ENCODE assay signal across 11 mouse cellular contexts in the genomic region with DNA sequence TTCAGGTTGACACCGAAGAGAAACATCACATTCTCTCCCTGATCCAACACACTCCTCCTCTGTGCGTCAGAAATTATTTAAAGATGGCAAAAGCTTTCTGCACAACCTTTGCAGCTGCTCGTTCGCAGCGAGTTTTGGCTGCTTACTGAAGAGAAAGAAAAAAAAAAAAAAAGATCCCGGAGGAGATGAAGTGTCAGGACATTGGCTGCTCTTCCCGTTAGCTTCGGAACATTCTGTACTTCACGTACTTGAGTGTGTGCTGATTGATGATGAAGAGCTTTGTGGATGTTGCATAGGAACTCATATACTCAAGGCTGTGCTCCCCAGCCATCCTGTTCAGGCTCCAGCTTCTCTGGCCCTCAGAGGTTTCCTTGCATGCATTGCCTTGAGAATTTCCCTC.
DNase-seq lines count a peak whose midpoint lies in the region.
"Had no signal": no experiment of that assay in that cellular context is flagged by ENCODE, and none has a peak within 500 bp of the region (broad histone marks: within the 10 kb centered on the region; RNA-seq: fewer than 3 reads in every experiment).

No protein-coding gene starts in this region.

- peak; percentile 27 to 73 for DNase-seq in heart, adult 18-20 months
- no peak for DNase-seq in heart, postnatal 4 days
- peak; percentile 13 for DNase-seq in urinary bladder, postnatal 14 days (ENCODE audit: low spot score)
- no peak for DNase-seq in urinary bladder, adult 2 months (ENCODE audit: low spot score)
- peak; percentile 41 for DNase-seq in lung, postnatal 14 days
- DNase-seq in Muller cell, postnatal 12 days (ENCODE audit: inconsistent ontology term): no peak
- no peak for DNase-seq in left cerebral cortex, adult 18-20 months (ENCODE audit: low spot score in 2 of 2)
- DNase-seq: cerebellum, postnatal 10 days; kidney, adult 8-10 months; right cerebral cortex, postnatal 4 days; thymus, adult 18-20 months had no signal

Comparison
In these comparisons a context has a peak if more than half of its experiments do, and no peak if none do; other contexts are left out.
1. DNase-seq: peak in heart, adult 18-20 months (2 of 2), urinary bladder, postnatal 14 days (single experiment) and lung, postnatal 14 days (single experiment); none in heart, postnatal 4 days (single experiment), urinary bladder, adult 2 months (single experiment), Muller cell, postnatal 12 days (single experiment) and left cerebral cortex, adult 18-20 months (0 of 2).